20 mouse cellular contexts compared by ENCODE assay signal in the genomic region with DNA sequence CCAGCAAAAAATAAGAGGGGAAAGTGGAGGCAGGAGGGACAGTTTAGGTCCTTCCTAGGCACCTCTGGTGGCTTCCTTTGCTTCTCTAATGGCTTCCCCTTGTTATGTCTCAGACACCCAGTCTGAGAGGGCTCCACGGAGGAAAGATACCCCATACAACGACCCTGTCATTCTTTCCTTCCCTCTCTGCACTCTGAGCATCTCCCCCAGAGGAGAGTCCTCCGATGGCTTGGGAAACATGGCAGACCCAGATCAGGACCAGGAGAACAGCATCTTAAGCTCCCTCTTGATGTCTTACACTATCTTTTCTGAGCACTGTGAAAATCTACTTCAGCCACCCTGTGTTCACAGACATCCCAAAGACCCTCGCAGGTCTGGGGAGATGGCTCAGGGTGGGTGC. TPM values are rescaled to one million over a fixed set of nuclear protein-coding genes. Genes with fewer than 3 reads are reported as not detected.
A peak's percentile ranks its signal among the peaks of the same experiment; 100 is the strongest.
DNase-seq lines count a peak whose midpoint lies in the region; ATAC-seq and TF ChIP-seq lines count a peak whose summit lies in the region.
"Had no signal": no experiment of that assay in that cellular context is flagged by ENCODE, and none has a peak within 500 bp of the region (broad histone marks: within the 10 kb centered on the region; RNA-seq: fewer than 3 reads in every experiment).

No protein-coding gene starts in this region.

- no peak overlapping the region for H3K4me2 ChIP-seq in hindbrain, embryonic 12.5 days (replicated peaks)
- no peak overlapping the region for H3K4me2 ChIP-seq in hindbrain, postnatal 0 days (ENCODE audit: low read depth, low read length)
- H3K4me2 ChIP-seq in embryonic facial prominence, embryonic 11.5 days (ENCODE audit: low read depth, low read length) = no peak overlapping the region
- no peak overlapping the region; the same call in 1 of the 2 replicates for H3K4me2 ChIP-seq in embryonic facial prominence, embryonic 15.5 days (replicated peaks)
- peak overlapping the region; percentile 52 for H3K4me2 ChIP-seq in limb, embryonic 12.5 days

- no peak overlapping the region for H3K4me3 ChIP-seq in hindbrain, embryonic 12.5 days
- no peak overlapping the region for H3K4me3 ChIP-seq in hindbrain, postnatal 0 days (ENCODE audit: low read length)
- H3K4me3 ChIP-seq in embryonic facial prominence, embryonic 11.5 days (ENCODE audit: low read depth, low read length) = no peak overlapping the region
- no peak overlapping the region for H3K4me3 ChIP-seq in embryonic facial prominence, embryonic 15.5 days (replicated peaks)
- no peak overlapping the region for H3K4me3 ChIP-seq in limb, embryonic 12.5 days (replicated peaks)
- H3K4me3 ChIP-seq: erythroblast, embryonic 14.5 days; neural tube, embryonic 13.5 days had no signal

- no peaks in the 10 kb centered on the region for H3K27me3 ChIP-seq in hindbrain, embryonic 12.5 days
- H3K27me3 ChIP-seq in hindbrain, postnatal 0 days (ENCODE audit: insufficient read depth, low read length) = no peaks in the 10 kb centered on the region
- no peaks in the 10 kb centered on the region for H3K27me3 ChIP-seq in embryonic facial prominence, embryonic 11.5 days (ENCODE audit: control insufficient read depth, insufficient read depth, low read length)
- no peaks in the 10 kb centered on the region for H3K27me3 ChIP-seq in embryonic facial prominence, embryonic 15.5 days
- H3K27me3 ChIP-seq in limb, embryonic 12.5 days = no peaks in the 10 kb centered on the region
- H3K27me3 ChIP-seq: neural tube, embryonic 13.5 days had no signal

- no peak for ATAC-seq in hindbrain, embryonic 12.5 days (ENCODE audit: low FRiP score)
- no peak for ATAC-seq in hindbrain, postnatal 0 days
- no peak for ATAC-seq in embryonic facial prominence, embryonic 11.5 days (replicated peaks; ENCODE audit: insufficient number of reproducible peaks, low FRiP score, low TSS enrichment, low read depth)
- ATAC-seq in embryonic facial prominence, embryonic 15.5 days (ENCODE audit: insufficient number of reproducible peaks, low FRiP score, low TSS enrichment, low read depth) = no peak
- no peak for ATAC-seq in limb, embryonic 12.5 days (ENCODE audit: insufficient number of reproducible peaks, insufficient read depth, low FRiP score, low TSS enrichment, low read depth)

- H3K9ac ChIP-seq in hindbrain, embryonic 12.5 days = no peak overlapping the region
- no peak overlapping the region for H3K9ac ChIP-seq in hindbrain, postnatal 0 days (replicated peaks; ENCODE audit: low read length)
- H3K9ac ChIP-seq in embryonic facial prominence, embryonic 11.5 days (replicated peaks; ENCODE audit: low read length) = peak overlapping the region; percentile 18; the same call in 1 of the 2 replicates
- no peak overlapping the region for H3K9ac ChIP-seq in embryonic facial prominence, embryonic 15.5 days
- H3K9ac ChIP-seq in limb, embryonic 12.5 days (replicated peaks) = no peak overlapping the region
- H3K9ac ChIP-seq: liver, embryonic 14.5 days had no signal

- DNase-seq in hindbrain, postnatal 0 days (ENCODE audit: low spot score) = no peak
- no peak for DNase-seq in embryonic facial prominence, embryonic 11.5 days (ENCODE audit: low spot score)
- DNase-seq in layer of hippocampus, adult 11-12 months (ENCODE audit: low spot score) = no peak
- no peak for DNase-seq in adrenal gland, postnatal 25 days
- DNase-seq: adrenal gland, adult 8-10 months; cerebellum, adult 8-10 months; kidney, postnatal 10 days; lung, postnatal 10 days; right cerebral cortex, postnatal 25 days had no signal

- no peaks in the 10 kb centered on the region for H3K9me3 ChIP-seq in hindbrain, embryonic 12.5 days (replicated peaks)
- no peaks in the 10 kb centered on the region for H3K9me3 ChIP-seq in hindbrain, postnatal 0 days (ENCODE audit: low read length)
- H3K9me3 ChIP-seq in embryonic facial prominence, embryonic 11.5 days (replicated peaks; ENCODE audit: control insufficient read depth, low read length) = no peaks in the 10 kb centered on the region
- no peaks in the 10 kb centered on the region for H3K9me3 ChIP-seq in embryonic facial prominence, embryonic 15.5 days (replicated peaks)
- H3K9me3 ChIP-seq in limb, embryonic 12.5 days = no peaks in the 10 kb centered on the region
- H3K9me3 ChIP-seq: neural tube, embryonic 13.5 days had no signal

- TF ChIP-seq CTCF in hindbrain, postnatal 0 days (IDR thresholded peaks at IDR 0.05; ENCODE audit: low read depth) = no peak

- WGBS in hindbrain, embryonic 12.5 days = 14% methylated on average over 4 of the region's 4 CpGs
- 35% methylated on average over 4 of the region's 4 CpGs for WGBS in hindbrain, postnatal 0 days
- WGBS in embryonic facial prominence, embryonic 11.5 days = 28% methylated on average over 4 of the region's 4 CpGs
- WGBS in embryonic facial prominence, embryonic 15.5 days = 19% methylated on average over 4 of the region's 4 CpGs
- WGBS in limb, embryonic 12.5 days = 15% methylated on average over 4 of the region's 4 CpGs

- peaks cover 49% of the 10 kb centered on the region for H3K4me1 ChIP-seq in hindbrain, embryonic 12.5 days
- peaks cover 11% of the 10 kb centered on the region; the same call in 1 of the 2 replicates for H3K4me1 ChIP-seq in hindbrain, postnatal 0 days (ENCODE audit: insufficient read depth, low read length)
- H3K4me1 ChIP-seq in embryonic facial prominence, embryonic 11.5 days (ENCODE audit: control insufficient read depth, insufficient read depth, low read length) = peaks cover 20% of the 10 kb centered on the region
- peaks cover 52% of the 10 kb centered on the region for H3K4me1 ChIP-seq in embryonic facial prominence, embryonic 15.5 days
- peaks cover 48% of the 10 kb centered on the region for H3K4me1 ChIP-seq in limb, embryonic 12.5 days (replicated peaks)

- H3K27ac ChIP-seq in hindbrain, embryonic 12.5 days = peak overlapping the region; percentile 87; the same call in 1 of the 2 replicates
- no peak overlapping the region for H3K27ac ChIP-seq in hindbrain, postnatal 0 days
- H3K27ac ChIP-seq in embryonic facial prominence, embryonic 11.5 days (replicated peaks; ENCODE audit: low read depth, low read length) = peak overlapping the region; percentile 85
- H3K27ac ChIP-seq in embryonic facial prominence, embryonic 15.5 days (replicated peaks) = peak overlapping the region; percentile 89
- peak overlapping the region; percentile 95 for H3K27ac ChIP-seq in limb, embryonic 12.5 days
- H3K27ac ChIP-seq: liver, embryonic 14.5 days had no signal

- H3K36me3 ChIP-seq in hindbrain, embryonic 12.5 days = no peaks in the 10 kb centered on the region
- H3K36me3 ChIP-seq in hindbrain, postnatal 0 days (ENCODE audit: insufficient read depth, low read length) = no peaks in the 10 kb centered on the region
- no peaks in the 10 kb centered on the region for H3K36me3 ChIP-seq in embryonic facial prominence, embryonic 11.5 days (replicated peaks; ENCODE audit: control insufficient read depth, insufficient read depth, low read depth, low read length)
- no peaks in the 10 kb centered on the region for H3K36me3 ChIP-seq in embryonic facial prominence, embryonic 15.5 days
- no peaks in the 10 kb centered on the region for H3K36me3 ChIP-seq in limb, embryonic 12.5 days
- H3K36me3 ChIP-seq: neural tube, embryonic 13.5 days had no signal

RNA-seq across cellular contexts. Expression of gene Cpa5, which starts 4.9 kb away (rescaled TPM):
- 0.10 TPM in 1 of 2 replicates, not detected in the other for polyA plus RNA-seq in hindbrain, embryonic 12.5 days (2016; fragmentation: Nextera tagmentation; extraction: Ambion mirVana)
- total RNA-seq in hindbrain, postnatal 0 days (2014; rRNA removed) = not detected in 2 replicates
- polyA plus RNA-seq in hindbrain, postnatal 0 days (2015; fragmentation: Nextera tagmentation; extraction: Ambion mirVana) = 0.14 TPM in 1 of 2 replicates, not detected in the other
- 0.22 and 0.27 TPM in 2 replicates for polyA plus RNA-seq in embryonic facial prominence, embryonic 11.5 days (2014; fragmentation: Nextera tagmentation; extraction: Ambion mirVana)
- polyA plus RNA-seq in embryonic facial prominence, embryonic 15.5 days (2015; fragmentation: Nextera tagmentation; extraction: Ambion mirVana) = 0.43 and 1.3 TPM in 2 replicates
- 0.14 and 0.33 TPM in 2 replicates for polyA plus RNA-seq in limb, embryonic 12.5 days (2016; fragmentation: Nextera tagmentation; extraction: Ambion mirVana)
- total RNA-seq in adrenal gland, postnatal 25 days (2021) = not detected in 2 replicates
- total RNA-seq: adrenal gland, adult 8-10 months; ES-E14; layer of hippocampus, postnatal 25 days; left cerebral cortex, postnatal 25 days had no signal
- polyA plus RNA-seq: erythroblast, embryonic 14.5 days; neural tube, embryonic 13.5 days had no signal

RNA-seq across cellular contexts. Expression of gene Cpa1, which starts 23.3 kb away (rescaled TPM):
- 0.30 and 0.34 TPM in 2 replicates for polyA plus RNA-seq in hindbrain, embryonic 12.5 days (2016; fragmentation: Nextera tagmentation; extraction: Ambion mirVana)
- total RNA-seq in hindbrain, postnatal 0 days (2014; rRNA removed) = 0.68 and 0.84 TPM in 2 replicates
- polyA plus RNA-seq in hindbrain, postnatal 0 days (2015; fragmentation: Nextera tagmentation; extraction: Ambion mirVana) = 0.40 and 0.68 TPM in 2 replicates
- polyA plus RNA-seq in embryonic facial prominence, embryonic 11.5 days (2014; fragmentation: Nextera tagmentation; extraction: Ambion mirVana) = 0.17 and 0.21 TPM in 2 replicates
- polyA plus RNA-seq in embryonic facial prominence, embryonic 15.5 days (2015; fragmentation: Nextera tagmentation; extraction: Ambion mirVana) = 0.98 and 1.2 TPM in 2 replicates
- 0.40 and 0.64 TPM in 2 replicates for polyA plus RNA-seq in limb, embryonic 12.5 days (2016; fragmentation: Nextera tagmentation; extraction: Ambion mirVana)
- not detected in 2 replicates for total RNA-seq in adrenal gland, postnatal 25 days (2021)
- total RNA-seq: adrenal gland, adult 8-10 months; ES-E14; layer of hippocampus, postnatal 25 days; left cerebral cortex, postnatal 25 days had no signal
- polyA plus RNA-seq: cortical plate, adult 2 months; erythroblast, embryonic 14.5 days had no signal

RNA-seq across cellular contexts. Expression of gene Cpa4, which starts 47.6 kb away (rescaled TPM):
- polyA plus RNA-seq in hindbrain, embryonic 12.5 days (2016; fragmentation: Nextera tagmentation; extraction: Ambion mirVana) = 1.7 and 1.9 TPM in 2 replicates
- 0.11 and 0.16 TPM in 2 replicates for total RNA-seq in hindbrain, postnatal 0 days (2014; rRNA removed)
- polyA plus RNA-seq in hindbrain, postnatal 0 days (2015; fragmentation: Nextera tagmentation; extraction: Ambion mirVana) = 0.45 and 0.53 TPM in 2 replicates
- polyA plus RNA-seq in embryonic facial prominence, embryonic 11.5 days (2014; fragmentation: Nextera tagmentation; extraction: Ambion mirVana) = 1.4 TPM in 2 replicates
- 5.1 and 6.3 TPM in 2 replicates for polyA plus RNA-seq in embryonic facial prominence, embryonic 15.5 days (2015; fragmentation: Nextera tagmentation; extraction: Ambion mirVana)
- polyA plus RNA-seq in limb, embryonic 12.5 days (2016; fragmentation: Nextera tagmentation; extraction: Ambion mirVana) = 1.9 TPM in 2 replicates
- 1.2 and 1.7 TPM in 2 replicates for total RNA-seq in adrenal gland, postnatal 25 days (2021)
- total RNA-seq: ES-E14; layer of hippocampus, postnatal 25 days had no signal
- polyA plus RNA-seq: erythroblast, embryonic 14.5 days; gonadal fat pad, adult 2 months had no signal
